Mouse (Mus musculus): ENCODE data around the gene Pak4.

GRCm38 (mm10) chr7:28596436-28597276 lies 1.3 kb downstream of the Pak4 start:
- TF ChIP-seq CTCF (IDR thresholded peaks at IDR 0.05; ENCODE audit: control insufficient read depth, insufficient read depth, low read length) (no peak), POLR2A (IDR thresholded peaks at IDR 0.05; ENCODE audit: borderline replicate concordance, control insufficient read depth, low read depth, low read length) (no peak)

Data from bone marrow, adult 2 months (tissue).